Mouse (Mus musculus) midbrain, embryonic 13.5 days (tissue): Measurements from ENCODE around the gene Gm14862. TPM values are rescaled to one million over a fixed set of nuclear protein-coding genes. Genes with fewer than 3 reads are reported as not detected.

ENCODE experiments used
- ATAC-seq: fragments of 200-750 bp; cut with Nextera tagmentation; 2 replicates; pipeline ENCODE4 v1.8.0; 2017; ENCODE audit warnings: mild to moderate bottlenecking, moderate TSS enrichment, moderate library complexity
- H3K27ac ChIP-seq: fragments of 300-500 bp; sonication (generic); 2 replicates; pipeline ENCODE4 v1.5.1; 2015; ENCODE audit warnings: inconsistent platforms, mild to moderate bottlenecking, moderate library complexity
- H3K27me3 ChIP-seq: fragments of 300-500 bp; sonication (generic); 2 replicates; pipeline ENCODE4 v1.6.1; 2015; ENCODE audit warnings: mild to moderate bottlenecking, inconsistent platforms
- H3K36me3 ChIP-seq: fragments of 300-500 bp; sonication (generic); 2 replicates; pipeline ENCODE4 v1.6.1; 2015; ENCODE audit warnings: mild to moderate bottlenecking, inconsistent platforms
- H3K4me1 ChIP-seq: fragments of 300-500 bp; sonication (generic); replicated peaks from 2 replicates; pipeline ENCODE4 v1.6.1; 2015; ENCODE audit warnings: inconsistent platforms
- H3K4me2 ChIP-seq: fragments of 300-500 bp; sonication (generic); replicated peaks from 2 replicates; pipeline ENCODE4 v1.6.1; 2015; ENCODE audit warnings: moderate library complexity, mild to moderate bottlenecking, inconsistent platforms
- H3K4me3 ChIP-seq: fragments of 300-500 bp; sonication (generic); replicated peaks from 2 replicates; pipeline ENCODE4 v1.5.1; 2015; ENCODE audit warnings: mild to moderate bottlenecking, inconsistent platforms
- H3K9ac ChIP-seq: fragments of 300-500 bp; sonication (generic); replicated peaks from 2 replicates; pipeline ENCODE4 v1.6.1; 2015; ENCODE audit warnings: mild to moderate bottlenecking, inconsistent platforms
- H3K9me3 ChIP-seq: fragments of 300-500 bp; sonication (generic); 2 replicates; pipeline ENCODE4 v1.6.1; 2016; ENCODE audit warnings: mild to moderate bottlenecking, inconsistent platforms
- WGBS: fragments of 180-500 bp; shearing (Covaris S2); methylation state at CpG from one replicate; pipeline ENCODE4 v1.1.7; 2015; 5-methylcytosine and 5-hydroxymethylcytosine counted together
- polyA plus RNA-seq: library from polyadenylated mRNA; unstranded; fragments of >200 nt; fragmentation: Nextera tagmentation; extraction: Ambion mirVana; gene quantifications from 2 replicates; pipeline ENCODE4 v1.2.1, GENCODE M21; 2015

Gene Gm14862
- polyA plus RNA-seq, 1 experiment from 2014 or later = not detected

- H3K9ac ChIP-seq = no peak overlapping the region
- H3K27me3 ChIP-seq = no peaks in the 10 kb centered on the region
- ATAC-seq = no peak
- H3K36me3 ChIP-seq = no peaks in the 10 kb centered on the region
- no peaks in the 10 kb centered on the region for H3K9me3 ChIP-seq
- WGBS = 27% methylated on average over 6 of the region's 6 CpGs
- H3K4me3 ChIP-seq = no peak overlapping the region
- H3K4me1 ChIP-seq = no peaks in the 10 kb centered on the region
- H3K4me2 ChIP-seq = no peak overlapping the region
- no peak overlapping the region for H3K27ac ChIP-seq
These were observed 35.5 kb downstream of the Gm14862 start for GRCm38 (mm10) chrX:9221206-9221605.

DNA sequence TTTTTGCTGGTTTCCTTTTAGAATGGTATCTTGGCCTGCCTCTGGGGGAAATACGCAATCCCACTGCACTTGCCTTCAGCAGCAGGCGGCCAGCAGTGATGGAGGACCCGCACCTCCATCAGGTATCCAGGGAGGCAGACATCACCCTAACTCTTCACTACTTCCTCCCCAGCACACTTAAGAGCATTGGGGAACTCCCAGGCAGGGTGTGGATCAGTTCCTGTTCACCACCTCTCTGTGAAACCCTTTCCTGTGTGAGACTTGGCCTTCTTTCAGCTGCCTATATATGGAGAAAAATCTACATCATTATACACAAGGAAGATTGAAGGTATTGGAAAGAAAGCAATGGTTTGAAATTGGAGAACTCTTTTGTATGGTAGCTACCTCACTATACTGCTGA, 37.1 kb downstream of the Gm14862 start:
- 91% methylated on average over 3 of the region's 3 CpGs for WGBS
- Histone ChIP-seq H3K9me3 (no peaks in the 10 kb centered on the region), H3K27me3 (no peaks in the 10 kb centered on the region), H3K27ac (no peak overlapping the region), H3K4me1 (no peaks in the 10 kb centered on the region), H3K36me3 (no peaks in the 10 kb centered on the region), H3K4me2 (no peak overlapping the region), H3K4me3 (no peak overlapping the region), H3K9ac (no peak overlapping the region)
- no peak for ATAC-seq

DNA sequence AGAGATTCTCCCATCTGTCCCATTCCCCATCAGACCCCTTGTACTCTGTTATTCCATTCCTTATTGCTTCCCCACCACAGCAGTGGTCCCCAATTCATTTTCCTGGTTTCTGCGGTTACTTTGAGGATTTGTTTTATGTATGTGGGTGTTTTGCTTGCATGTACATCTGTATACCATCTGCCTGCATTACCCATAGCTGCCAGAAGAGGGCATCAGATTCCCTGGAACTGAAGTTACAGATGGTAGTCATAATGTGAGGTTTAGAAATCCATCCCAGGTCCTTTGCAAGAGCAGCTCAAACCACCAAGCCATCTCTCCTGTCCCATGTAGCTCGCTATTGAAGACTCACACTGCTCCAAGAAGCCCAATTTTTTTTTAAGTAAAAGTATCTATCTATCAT, 40.5 kb downstream of the Gm14862 start:
- no peak for ATAC-seq
- no peaks in the 10 kb centered on the region for H3K9me3 ChIP-seq
- no peak overlapping the region for H3K4me2 ChIP-seq
- no peak overlapping the region for H3K27ac ChIP-seq
- H3K27me3 ChIP-seq = no peaks in the 10 kb centered on the region
- H3K4me3 ChIP-seq = no peak overlapping the region
- H3K4me1 ChIP-seq = no peaks in the 10 kb centered on the region
- 78% methylated on average over 2 of the region's 2 CpGs for WGBS
- no peak overlapping the region for H3K9ac ChIP-seq
- no peaks in the 10 kb centered on the region for H3K36me3 ChIP-seq

DNA sequence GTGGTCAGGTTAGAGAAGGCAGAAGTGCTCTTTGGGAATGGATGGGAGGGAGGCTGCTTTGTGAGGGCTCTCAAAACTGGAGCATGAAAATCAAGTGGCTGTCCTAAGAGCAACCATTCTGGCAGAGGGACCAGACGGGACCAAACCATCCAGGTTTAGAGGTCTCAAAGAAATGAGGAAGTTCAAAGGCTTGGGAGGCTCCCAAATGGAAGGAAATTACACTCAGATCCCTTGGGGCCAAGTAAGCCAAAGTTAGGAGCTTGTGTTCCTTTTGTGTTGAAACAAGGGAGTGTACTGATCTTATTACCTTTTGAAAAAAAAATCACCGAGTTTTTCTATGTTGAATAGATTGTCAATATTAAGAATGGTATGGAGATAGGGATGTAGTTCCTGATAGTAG, 51.6 kb downstream of the Gm14862 start:
- ATAC-seq = no peak
- no peak overlapping the region for H3K9ac ChIP-seq
- H3K27me3 ChIP-seq = no peaks in the 10 kb centered on the region
- H3K36me3 ChIP-seq = no peaks in the 10 kb centered on the region
- H3K4me2 ChIP-seq = no peak overlapping the region
- no peaks in the 10 kb centered on the region for H3K9me3 ChIP-seq
- no peaks in the 10 kb centered on the region for H3K4me1 ChIP-seq
- WGBS = 63% methylated on average over 2 of the region's 2 CpGs
- no peak overlapping the region for H3K27ac ChIP-seq
- no peak overlapping the region for H3K4me3 ChIP-seq

- peak overlapping the region; percentile 34 for H3K4me2 ChIP-seq
- H3K4me3 ChIP-seq = peak overlapping the region; percentile 15; the same call in 1 of the 2 replicates
- H3K27ac ChIP-seq = peak overlapping the region; percentile 35; the same call in 1 of the 2 replicates
- no peaks in the 10 kb centered on the region for H3K4me1 ChIP-seq
- H3K36me3 ChIP-seq = no peaks in the 10 kb centered on the region
- 56% methylated on average over 7 of the region's 7 CpGs for WGBS
- H3K9me3 ChIP-seq = no peaks in the 10 kb centered on the region
- H3K9ac ChIP-seq = no peak overlapping the region
- H3K27me3 ChIP-seq = 0 out of 2 replicates have a peak, but pooled peaks cover 6% of the 10 kb centered on the region
- ATAC-seq = no peak
These were observed 53.8 kb downstream of the Gm14862 start for GRCm38 (mm10) chrX:9202781-9203405.

- Histone ChIP-seq H3K9me3 (no peaks in the 10 kb centered on the region), H3K27me3 (0 out of 2 replicates have a peak, but pooled peaks cover 6% of the 10 kb centered on the region), H3K4me3 (peak overlapping the region; percentile 15; the same call in 1 of the 2 replicates), H3K4me1 (no peaks in the 10 kb centered on the region), H3K9ac (no peak overlapping the region), H3K4me2 (peak overlapping the region; percentile 34), H3K27ac (no peak overlapping the region), H3K36me3 (no peaks in the 10 kb centered on the region)
- no peak for ATAC-seq
- 55% methylated on average over 2 of the region's 2 CpGs for WGBS
These were observed 54.7 kb downstream of the Gm14862 start for GRCm38 (mm10) chrX:9201954-9202353.

Other genes starting within 250 kb of the Gm14862 start
- not detected in 2 replicates for gene Fthl17e, start 223.4 kb downstream of the Gm14862 start, polyA plus RNA-seq
- not detected in 2 replicates for gene Fthl17f, start 193.9 kb downstream of the Gm14862 start, polyA plus RNA-seq
- not detected in 2 replicates for gene 4930402K13Rik, start 152.3 kb downstream of the Gm14862 start, polyA plus RNA-seq
- 4.0 and 4.1 TPM in 2 replicates for gene Lancl3, start 57.0 kb downstream of the Gm14862 start, polyA plus RNA-seq
- 2.3 and 2.9 TPM in 2 replicates for gene Xk, start 15.9 kb upstream of the Gm14862 start, polyA plus RNA-seq
- gene H2al1m, start 26.9 kb upstream of the Gm14862 start, polyA plus RNA-seq = not detected in 2 replicates
- gene H2al1k, start 93.7 kb upstream of the Gm14862 start, polyA plus RNA-seq = 0.59 TPM in 1 of 2 replicates, not detected in the other
- 0.54 and 0.58 TPM in 2 replicates for gene Cybb, start 230.9 kb upstream of the Gm14862 start, polyA plus RNA-seq